Mouse (Mus musculus) ovary, postnatal 14 days (tissue): ENCODE data around the gene Pgc.

Experiments
- DNase-seq: peaks from one replicate; pipeline ENCODE4 v3.0.0; 2022; ENCODE audit warnings: low spot score

The Pgc gene

GRCm38 (mm10) chr17:47726566-47726965 lies at the start of gene Pgc:
Pgc (plus strand) TSS chr17:47726842.
- no peak for DNase-seq

GRCm38 (mm10) chr17:47678238-47678637 lies 48.4 kb upstream of the Pgc start:
- no peak for DNase-seq

- no peak for DNase-seq
Observed at GRCm38 (mm10) chr17:47678702-47679101, 47.9 kb upstream of the Pgc start.

GRCm38 (mm10) chr17:47682836-47683235 lies 43.8 kb upstream of the Pgc start:
- no peak for DNase-seq

- DNase-seq: peak; percentile 85
Observed at GRCm38 (mm10) chr17:47687409-47688343, 39.0 kb upstream of the Pgc start.

- DNase-seq: no peak
Observed at GRCm38 (mm10) chr17:47688344-47688607, 38.4 kb upstream of the Pgc start, which contains the start of gene Tomm6. Tomm6 (minus strand) TSS chr17:47688386.

- peak; percentile 56 for DNase-seq
Observed at GRCm38 (mm10) chr17:47688608-47689575, 37.8 kb upstream of the Pgc start, which contains the start of gene Frs3. Frs3 (plus strand) TSS chr17:47689030.

- DNase-seq: no peak
Observed at GRCm38 (mm10) chr17:47689894-47690293, 36.7 kb upstream of the Pgc start.

- DNase-seq: no peak
Observed at GRCm38 (mm10) chr17:47691650-47692049, 35.0 kb upstream of the Pgc start.

GRCm38 (mm10) chr17:47693671-47694441 lies 32.8 kb upstream of the Pgc start:
- DNase-seq: no peak

- DNase-seq: no peak
Observed at GRCm38 (mm10) chr17:47694442-47694502, 32.4 kb upstream of the Pgc start, which contains the start of gene Gm21981. Gm21981 (minus strand) TSS chr17:47694455.

- peak; percentile 97 for DNase-seq
Observed at GRCm38 (mm10) chr17:47694503-47695336, 31.9 kb upstream of the Pgc start, which contains the start of gene Prickle4. Prickle4 (minus strand) TSS chr17:47694736.

GRCm38 (mm10) chr17:47695337-47695710 lies 31.3 kb upstream of the Pgc start:
- DNase-seq: no peak

GRCm38 (mm10) chr17:47698156-47698555 lies 28.5 kb upstream of the Pgc start:
- DNase-seq: no peak

- DNase-seq: no peak
Observed at GRCm38 (mm10) chr17:47699055-47699454, 27.6 kb upstream of the Pgc start.

- DNase-seq: no peak
Observed at GRCm38 (mm10) chr17:47701793-47702192, 24.8 kb upstream of the Pgc start.

GRCm38 (mm10) chr17:47702548-47703345 lies 23.9 kb upstream of the Pgc start:
- no peak for DNase-seq

GRCm38 (mm10) chr17:47703556-47703955 lies 23.1 kb upstream of the Pgc start:
- DNase-seq: no peak

GRCm38 (mm10) chr17:47704692-47705091 lies 21.9 kb upstream of the Pgc start:
- no peak for DNase-seq

GRCm38 (mm10) chr17:47706196-47706595 lies 20.4 kb upstream of the Pgc start:
- no peak for DNase-seq

GRCm38 (mm10) chr17:47707961-47708360 lies 18.7 kb upstream of the Pgc start:
- no peak for DNase-seq
